ENCODE assay signal across 16 mouse cellular contexts in the genomic region with DNA sequence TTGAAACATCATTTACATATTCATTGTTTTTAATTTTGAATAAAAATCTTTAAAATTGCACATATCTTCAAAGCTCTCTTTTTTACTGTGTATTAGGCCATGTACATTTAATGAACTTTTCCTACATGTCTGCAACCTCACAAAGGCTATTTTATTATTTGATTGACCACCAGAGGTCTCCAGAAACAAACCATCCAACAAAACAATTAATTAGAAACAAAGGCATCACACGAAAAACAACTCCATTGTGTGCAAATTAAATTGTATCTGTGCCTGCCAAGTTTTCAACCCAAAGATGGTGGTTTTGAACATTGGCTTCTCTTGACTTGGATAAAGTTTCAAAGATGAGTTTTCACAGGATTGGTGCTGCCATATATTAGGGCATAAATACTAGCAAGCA.
DNase-seq lines count a peak whose midpoint lies in the region; ATAC-seq and TF ChIP-seq lines count a peak whose summit lies in the region.
"Had no signal": no experiment of that assay in that cellular context is flagged by ENCODE, and none has a peak within 500 bp of the region (broad histone marks: within the 10 kb centered on the region; RNA-seq: fewer than 3 reads in every experiment).

No protein-coding gene starts in this region.

- H3K4me2 ChIP-seq in forebrain, postnatal 0 days (ENCODE audit: low read depth): no peak overlapping the region
- H3K4me2 ChIP-seq: embryonic facial prominence, embryonic 13.5 days; forebrain, embryonic 13.5 days; heart, embryonic 11.5 days; hindbrain, embryonic 13.5 days had no signal

- H3K9me3 ChIP-seq in forebrain, postnatal 0 days (ENCODE audit: low read length): no peaks in the 10 kb centered on the region
- no peaks in the 10 kb centered on the region for H3K9me3 ChIP-seq in forebrain, embryonic 10.5 days
- H3K9me3 ChIP-seq: embryonic facial prominence, embryonic 13.5 days; forebrain, embryonic 13.5 days; hindbrain, embryonic 13.5 days had no signal

- H3K27me3 ChIP-seq in forebrain, postnatal 0 days (ENCODE audit: insufficient read depth, low read length): no peaks in the 10 kb centered on the region
- H3K27me3 ChIP-seq in forebrain, embryonic 10.5 days (ENCODE audit: poor library complexity, severe bottlenecking): no peaks in the 10 kb centered on the region
- H3K27me3 ChIP-seq: forebrain, embryonic 13.5 days; hindbrain, embryonic 13.5 days had no signal

- H3K4me3 ChIP-seq in forebrain, postnatal 0 days (ENCODE audit: low read depth, low read length): no peak overlapping the region
- no peak overlapping the region for H3K4me3 ChIP-seq in forebrain, embryonic 10.5 days
- H3K4me3 ChIP-seq in left cerebral cortex, adult 2 months: no peak overlapping the region
- H3K4me3 ChIP-seq: embryonic facial prominence, embryonic 13.5 days; forebrain, embryonic 13.5 days; hindbrain, embryonic 13.5 days had no signal

- DNase-seq in forebrain, postnatal 0 days: no peak
- no peak for DNase-seq in forebrain, embryonic 10.5 days (ENCODE audit: extremely low spot score, low spot score)
- DNase-seq in left cerebral cortex, adult 2 months (ENCODE audit: extremely low spot score in 1 of 2, low spot score in 2 of 2): no peak
- no peak for DNase-seq in left cerebral cortex, adult 8-10 months (ENCODE audit: low spot score in 2 of 2)
- DNase-seq in A20 (ENCODE audit: low read depth, low spot score): peak; percentile 37
- DNase-seq in urinary bladder, postnatal 10 days (ENCODE audit: low spot score): no peak
- DNase-seq in left cerebral cortex, postnatal 25 days (ENCODE audit: low spot score in 2 of 2): no peak
- DNase-seq: adrenal gland, adult 8-10 months; cerebellum, postnatal 14 days; kidney, postnatal 14 days; layer of hippocampus, postnatal 36 days had no signal

- no peaks in the 10 kb centered on the region for H3K36me3 ChIP-seq in forebrain, postnatal 0 days (ENCODE audit: insufficient read depth)
- H3K36me3 ChIP-seq in forebrain, embryonic 10.5 days (replicated peaks): no peaks in the 10 kb centered on the region
- H3K36me3 ChIP-seq: embryonic facial prominence, embryonic 13.5 days; hindbrain, embryonic 13.5 days had no signal

- no peak overlapping the region for H3K9ac ChIP-seq in forebrain, postnatal 0 days
- H3K9ac ChIP-seq: embryonic facial prominence, embryonic 13.5 days; forebrain, embryonic 13.5 days; hindbrain, embryonic 13.5 days had no signal

- no peak for ATAC-seq in forebrain, postnatal 0 days
- peak; percentile 75 for ATAC-seq in megakaryocyte progenitor cell, adult 5-6 weeks (replicated peaks; ENCODE audit: poor library complexity)
- ATAC-seq: forebrain, embryonic 13.5 days had no signal

- no peaks in the 10 kb centered on the region; the same call in 1 of the 2 replicates for H3K4me1 ChIP-seq in forebrain, postnatal 0 days (ENCODE audit: insufficient read depth)
- peaks cover 5% of the 10 kb centered on the region for H3K4me1 ChIP-seq in forebrain, embryonic 10.5 days
- H3K4me1 ChIP-seq: embryonic facial prominence, embryonic 13.5 days had no signal

- intact Hi-C loops in left cerebral cortex, adult 2 months (cut with DNase I): loop anchor here (2.0 kb wide), 2 partner anchors 112 to 282 kb away; no protein-coding TSS in a partner anchor
- intact Hi-C loops in left cerebral cortex, postnatal 25 days (cut with DNase I): loop anchor here (2.0 to 5.0 kb wide), 2 partner anchors 112 to 281 kb away; no protein-coding TSS in a partner anchor

- 11% methylated on average over 1 of the region's 1 CpGs for WGBS in forebrain, postnatal 0 days
- 35% methylated on average over 1 of the region's 1 CpGs for WGBS in forebrain, embryonic 10.5 days

- H3K27ac ChIP-seq in forebrain, postnatal 0 days (ENCODE audit: low read depth, low read length): no peak overlapping the region
- no peak overlapping the region for H3K27ac ChIP-seq in forebrain, embryonic 10.5 days
- no peak overlapping the region; the same call in 1 of the 2 replicates for H3K27ac ChIP-seq in left cerebral cortex, adult 2 months
- H3K27ac ChIP-seq: embryonic facial prominence, embryonic 13.5 days; forebrain, embryonic 13.5 days; hindbrain, embryonic 13.5 days had no signal

- TF ChIP-seq CTCF in forebrain, postnatal 0 days (IDR thresholded peaks at IDR 0.05; ENCODE audit: low read depth): 0 out of 2 replicates have a peak, but pooled peaks have one; percentile 5
- peak; percentile 37 for TF ChIP-seq CTCF in left cerebral cortex, adult 2 months (IDR thresholded peaks at IDR 0.05)
